Mouse (Mus musculus) gastrocnemius, adult 2 months (tissue): ENCODE measurements around the gene Troap. TPM values are rescaled to one million over a fixed set of nuclear protein-coding genes. Genes with fewer than 3 reads are reported as not detected.

Experiments used
- DNase-seq: peaks from one replicate; pipeline ENCODE4 v3.0.0; 2022
- H3K27ac ChIP-seq: fragments of 200-600 bp; 2 replicates; pipeline ENCODE4 v1.8.1; 2022; ENCODE audit warnings: mild to moderate bottlenecking
- H3K4me3 ChIP-seq: fragments of 200-600 bp; 2 replicates; pipeline ENCODE4 v1.8.1; 2022; ENCODE audit warnings: mild to moderate bottlenecking, moderate library complexity
- CTCF ChIP-seq: fragments of 200-600 bp; IDR thresholded peaks from 2 replicates; pipeline ENCODE4 v1.8.1; 2022; ENCODE audit warnings: antibody characterized with exemption, mild to moderate bottlenecking, moderate library complexity
- intact Hi-C: fragments of 180-260 bp; cut with DNase I; formaldehyde crosslinking; loops from one replicate; pipeline ENCODE4 v1.15.1; 2025
- microRNA-seq: library from miRNA; unstranded; fragments of <30 nt; microRNA quantifications from one replicate; pipeline ENCODE4 v1.2.0, GENCODE M21; 2021
- total RNA-seq, 2 experiments: library from RNA; stranded (reverse); gene quantifications; 2 replicates each; pipeline ENCODE4 v1.2.3; 2021

Troap gene
- total RNA-seq, 2 experiments from 2014 or later, result not detected

GRCm38 (mm10) chr15:99114312-99115064, 40.1 kb downstream of the Troap start:
- no peak for DNase-seq
- Histone ChIP-seq H3K4me3 (no peak overlapping the region), H3K27ac (no peak overlapping the region)
- TF ChIP-seq CTCF, result no peak
- intact Hi-C loops, result no loop called here

GRCm38 (mm10) chr15:99115065-99115423, 40.7 kb downstream of the Troap start:
- no peak for TF ChIP-seq CTCF
- no peak overlapping the region for H3K27ac ChIP-seq
- intact Hi-C loops, result no loop called here
- DNase-seq, result no peak
- H3K4me3 ChIP-seq, result no peak overlapping the region

GRCm38 (mm10) chr15:99116539-99116938, 42.2 kb downstream of the Troap start:
- Histone ChIP-seq H3K4me3 (no peak overlapping the region), H3K27ac (no peak overlapping the region)
- no peak for TF ChIP-seq CTCF
- intact Hi-C loops, result no loop called here
- DNase-seq, result no peak

GRCm38 (mm10) chr15:99120814-99121213, 46.4 kb downstream of the Troap start:
- TF ChIP-seq CTCF, result no peak
- Histone ChIP-seq H3K27ac (no peak overlapping the region), H3K4me3 (no peak overlapping the region)
- no peak for DNase-seq
- intact Hi-C loops, result no loop called here

- intact Hi-C loops, result no loop called here
- no peak for DNase-seq
- no peak overlapping the region for H3K4me3 ChIP-seq
- no peak for TF ChIP-seq CTCF
- no peak overlapping the region for H3K27ac ChIP-seq
Observed at GRCm38 (mm10) chr15:99122642-99123041, 48.3 kb downstream of the Troap start.

- Histone ChIP-seq H3K27ac (peak within 1 kb of the TSS; percentile 95), H3K4me3 (peak within 1 kb of the TSS; percentile 78)
- intact Hi-C loops, result no loop called here
- DNase-seq, result no peak
- no peak for TF ChIP-seq CTCF
Observed at GRCm38 (mm10) chr15:99125711-99126080, 51.3 kb downstream of the Troap start, which contains the start of gene Spats2. Gene Spats2 (plus strand): TSS chr15:99125916.

GRCm38 (mm10) chr15:99126081-99126815, 51.9 kb downstream of the Troap start:
- peak; percentile 88 for DNase-seq
- H3K4me3 ChIP-seq, result peak overlapping the region; percentile 78
- intact Hi-C loops, result no loop called here
- no peak for TF ChIP-seq CTCF
- peak overlapping the region; percentile 95 for H3K27ac ChIP-seq

GRCm38 (mm10) chr15:99126816-99127365, 52.5 kb downstream of the Troap start:
- Histone ChIP-seq H3K27ac (peak overlapping the region; percentile 95), H3K4me3 (peak overlapping the region; percentile 78)
- TF ChIP-seq CTCF, result no peak
- intact Hi-C loops, result no loop called here
- DNase-seq, result no peak

GRCm38 (mm10) chr15:99127851-99128522, 53.6 kb downstream of the Troap start:
- H3K4me3 ChIP-seq, result no peak overlapping the region
- intact Hi-C loops, result no loop called here
- DNase-seq, result no peak
- no peak overlapping the region for H3K27ac ChIP-seq
- no peak for TF ChIP-seq CTCF

- no peak overlapping the region for H3K4me3 ChIP-seq
- no peak for TF ChIP-seq CTCF
- intact Hi-C loops, result no loop called here
- no peak for DNase-seq
- H3K27ac ChIP-seq, result no peak overlapping the region
Observed at GRCm38 (mm10) chr15:99129441-99129840, 55.1 kb downstream of the Troap start.

GRCm38 (mm10) chr15:99129956-99130910, 55.9 kb downstream of the Troap start:
- no peak overlapping the region for H3K27ac ChIP-seq
- no peak for TF ChIP-seq CTCF
- no peak overlapping the region for H3K4me3 ChIP-seq
- no peak for DNase-seq
- intact Hi-C loops, result no loop called here

Small RNA genes within 50 kb of the gene (microRNA-seq; reads per million reads assigned to microRNA genes)
- gene Mir6960, result not detected

Other genes with a start within 250 kb of the Troap start
- gene Prkag1, start 243.1 kb upstream of the Troap start, total RNA-seq, result 10 to 100 TPM; 49.0 to 59.5 TPM
- gene Kmt2d, start 203.4 kb upstream of the Troap start, total RNA-seq, result 10 to 100 TPM; 53.6 to 56.3 TPM
- gene Rhebl1, start 180.0 kb upstream of the Troap start, total RNA-seq, result 1 to 10 TPM in 1 of 2 experiments, under 1 TPM in 1; 0.92 to 2.2 TPM
- gene Dhh, start 176.0 kb upstream of the Troap start, total RNA-seq, result under 1 TPM; 0.81 to 0.82 TPM
- gene Lmbr1l, start 156.3 kb upstream of the Troap start, total RNA-seq, result 1 to 10 TPM; 5.2 to 6.9 TPM
- gene Tuba1b, start 140.0 kb upstream of the Troap start, total RNA-seq, result 10 to 100 TPM; 15.8 to 33.9 TPM
- not detected for gene Gm49450, start 121.0 kb upstream of the Troap start, total RNA-seq
- gene Tuba1a, start 120.9 kb upstream of the Troap start, total RNA-seq, result 10 to 100 TPM; 17.1 to 43.2 TPM
- 1 to 10 TPM; 7.1 to 7.7 TPM for gene Tuba1c, start 44.7 kb upstream of the Troap start, total RNA-seq
- gene Prph, start 19.4 kb upstream of the Troap start, total RNA-seq, result 1 to 10 TPM in 1 of 2 experiments, under 1 TPM in 1; 0.31 to 1.2 TPM
- gene C1ql4, start 13.2 kb downstream of the Troap start, total RNA-seq, result not detected
- not detected for gene Dnajc22, start 18.6 kb downstream of the Troap start, total RNA-seq
- 1 to 10 TPM; 3.7 to 4.3 TPM for gene Spats2, start 51.3 kb downstream of the Troap start, total RNA-seq
- not detected for gene Kcnh3, start 150.3 kb downstream of the Troap start, total RNA-seq
- 10 to 100 TPM; 25.6 to 33.7 TPM for gene Mcrs1, start 177.4 kb downstream of the Troap start, total RNA-seq
- 10 to 100 TPM; 24.8 to 27.0 TPM for gene Prpf40b, start 220.5 kb downstream of the Troap start, total RNA-seq
- gene Fam186b, start 221.3 kb downstream of the Troap start, total RNA-seq, result not detected